Mouse (Mus musculus) heart, embryonic 11.5 days (tissue): ENCODE measurements around the gene Olfr364-ps1. TPM values are rescaled to one million over a fixed set of nuclear protein-coding genes. Genes with fewer than 3 reads are reported as not detected.

Source experiments
- ATAC-seq: fragments of 200-750 bp; cut with Nextera tagmentation; replicated peaks from 2 replicates; pipeline ENCODE4 v1.8.0; 2017; ENCODE audit warnings: moderate library complexity; ENCODE audit not compliant: insufficient number of reproducible peaks, low FRiP score, low TSS enrichment
- H3K27ac ChIP-seq: fragments of 300-500 bp; sonication (generic); 2 replicates; pipeline ENCODE4 v1.5.1; 2014; ENCODE audit warnings: mild to moderate bottlenecking, low read depth, low read length
- H3K27me3 ChIP-seq: fragments of 300-500 bp; sonication (generic); 2 replicates; pipeline ENCODE4 v1.6.1; 2014; ENCODE audit warnings: mild to moderate bottlenecking, low read length, mixed read lengths; ENCODE audit not compliant: control insufficient read depth, insufficient read depth
- H3K36me3 ChIP-seq: fragments of 300-500 bp; sonication (generic); 2 replicates; pipeline ENCODE4 v1.6.1; 2014; ENCODE audit warnings: mild to moderate bottlenecking, low read length, moderate library complexity, mixed read lengths; ENCODE audit not compliant: control insufficient read depth, insufficient read depth
- H3K4me1 ChIP-seq: fragments of 300-500 bp; sonication (generic); 2 replicates; pipeline ENCODE4 v1.6.1; 2014; ENCODE audit warnings: low read length; ENCODE audit not compliant: control insufficient read depth, insufficient read depth
- H3K4me2 ChIP-seq: fragments of 300-500 bp; sonication (generic); 2 replicates; pipeline ENCODE4 v1.6.1; 2014; ENCODE audit warnings: mild to moderate bottlenecking, moderate library complexity
- H3K4me3 ChIP-seq: fragments of 300-500 bp; sonication (generic); 2 replicates; pipeline ENCODE4 v1.5.1; 2014; ENCODE audit warnings: low read depth, low read length
- H3K9ac ChIP-seq: fragments of 300-500 bp; sonication (generic); 2 replicates; pipeline ENCODE4 v1.6.1; 2014; ENCODE audit warnings: mild to moderate bottlenecking, low read depth, low read length, moderate library complexity
- H3K9me3 ChIP-seq: fragments of 300-500 bp; sonication (generic); replicated peaks from 2 replicates; pipeline ENCODE4 v1.6.1; 2016; ENCODE audit warnings: low read length; ENCODE audit not compliant: control insufficient read depth
- WGBS: fragments of 180-500 bp; shearing (Covaris S2); extraction: QIAGEN DNeasy Blood & Tissue Kit; methylation state at CpG from one replicate; pipeline ENCODE4 v1.1.7; 2014; ENCODE audit not compliant: insufficient replicate concordance; 5-methylcytosine and 5-hydroxymethylcytosine counted together
- polyA plus RNA-seq: library from polyadenylated mRNA; unstranded; fragments of >200 nt; fragmentation: Nextera tagmentation; extraction: Ambion mirVana; gene quantifications from 2 replicates; pipeline ENCODE4 v1.2.1, GENCODE M21; 2014

The Olfr364-ps1 gene
- not detected in 2 replicates for polyA plus RNA-seq

DNA sequence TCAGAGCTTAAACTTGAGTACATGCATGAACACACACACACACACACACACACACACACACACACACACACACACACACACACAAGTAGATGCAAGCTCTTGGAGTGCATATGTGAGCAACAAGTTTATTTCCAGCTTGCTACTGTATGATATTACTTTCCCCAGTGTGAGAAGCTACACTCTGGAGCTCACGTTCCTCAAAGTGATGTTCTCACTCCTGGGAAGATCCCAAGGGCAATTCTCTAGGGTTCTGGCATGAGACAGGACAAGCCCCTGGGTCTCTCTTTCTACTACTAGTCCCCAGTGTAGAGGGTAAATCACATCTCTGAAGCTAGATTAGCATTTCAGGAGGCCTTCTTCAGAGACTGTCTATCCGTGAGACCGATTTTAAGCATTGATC, at the start of gene Olfr364-ps1:
Gene Olfr364-ps1 (plus strand): TSS at position 301 of the 400 bp plus-strand sequence.
- Histone ChIP-seq H3K9me3 (no peaks in the 10 kb centered on the region; the same call in 1 of the 2 replicates), H3K27ac (no peak within 1 kb of the TSS), H3K4me3 (no peak within 1 kb of the TSS), H3K4me2 (no peak within 1 kb of the TSS), H3K9ac (no peak within 1 kb of the TSS), H3K4me1 (no peaks in the 10 kb centered on the region), H3K27me3 (no peaks in the 10 kb centered on the region), H3K36me3 (no peaks in the 10 kb centered on the region)
- 79% methylated on average over 3 of the region's 3 CpGs for WGBS
- no peak for ATAC-seq

GRCm38 (mm10) chr2:37117810-37118209, 21.3 kb upstream of the Olfr364-ps1 start, which contains the start of gene Olfr362:
Gene Olfr362 (minus strand): TSS chr2:37117910.
- H3K36me3 ChIP-seq: no peaks in the 10 kb centered on the region
- peaks cover 4% of the 10 kb centered on the region; the same call in 1 of the 2 replicates for H3K9me3 ChIP-seq
- H3K9ac ChIP-seq: no peak within 1 kb of the TSS
- WGBS: 75% methylated on average over 1 of the region's 1 CpGs
- H3K4me3 ChIP-seq: no peak within 1 kb of the TSS
- ATAC-seq: no peak
- no peak within 1 kb of the TSS for H3K4me2 ChIP-seq
- no peaks in the 10 kb centered on the region for H3K27me3 ChIP-seq
- H3K27ac ChIP-seq: no peak within 1 kb of the TSS
- no peaks in the 10 kb centered on the region for H3K4me1 ChIP-seq

- no peaks in the 10 kb centered on the region for H3K9me3 ChIP-seq
- no peak within 1 kb of the TSS for H3K4me2 ChIP-seq
- no peaks in the 10 kb centered on the region for H3K36me3 ChIP-seq
- H3K27me3 ChIP-seq: no peaks in the 10 kb centered on the region
- no peak within 1 kb of the TSS for H3K4me3 ChIP-seq
- 69% methylated on average over 3 of the region's 3 CpGs for WGBS
- no peak within 1 kb of the TSS for H3K9ac ChIP-seq
- no peak for ATAC-seq
- no peaks in the 10 kb centered on the region for H3K4me1 ChIP-seq
- no peak within 1 kb of the TSS for H3K27ac ChIP-seq
Observed at GRCm38 (mm10) chr2:37187898-37188297, 48.8 kb downstream of the Olfr364-ps1 start, which contains the start of gene Olfr365. Gene Olfr365 (plus strand): TSS chr2:37188198.

Other genes with a start within 250 kb of the Olfr364-ps1 start
- not detected in 2 replicates for gene Olfr353, start 246.4 kb upstream of the Olfr364-ps1 start, polyA plus RNA-seq
- not detected in 2 replicates for gene Olfr354, start 233.6 kb upstream of the Olfr364-ps1 start, polyA plus RNA-seq
- not detected in 2 replicates for gene Olfr355, start 210.4 kb upstream of the Olfr364-ps1 start, polyA plus RNA-seq
- not detected in 2 replicates for gene Olfr356, start 202.2 kb upstream of the Olfr364-ps1 start, polyA plus RNA-seq
- gene Olfr357, start 145.5 kb upstream of the Olfr364-ps1 start, polyA plus RNA-seq: not detected in 2 replicates
- gene Olfr358, start 130.0 kb upstream of the Olfr364-ps1 start, polyA plus RNA-seq: not detected in 2 replicates
- gene Olfr360, start 73.6 kb upstream of the Olfr364-ps1 start, polyA plus RNA-seq: not detected in 2 replicates
- not detected in 2 replicates for gene Olfr361, start 50.0 kb upstream of the Olfr364-ps1 start, polyA plus RNA-seq
- not detected in 2 replicates for gene Olfr362, start 21.4 kb upstream of the Olfr364-ps1 start, polyA plus RNA-seq
- not detected in 2 replicates for gene Olfr365, start 48.9 kb downstream of the Olfr364-ps1 start, polyA plus RNA-seq
- gene Olfr366, start 72.3 kb downstream of the Olfr364-ps1 start, polyA plus RNA-seq: not detected in 2 replicates
- not detected in 2 replicates for gene Olfr368, start 187.2 kb downstream of the Olfr364-ps1 start, polyA plus RNA-seq
- 35.8 and 37.6 TPM in 2 replicates for gene Pdcl, start 220.0 kb downstream of the Olfr364-ps1 start, polyA plus RNA-seq